Mouse (Mus musculus) gastrocnemius, postnatal 14 days (tissue): ENCODE measurements around the gene Trim45. TPM values are rescaled to one million over a fixed set of nuclear protein-coding genes. Genes with fewer than 3 reads are reported as not detected.
A peak's percentile ranks its signal among the peaks of the same experiment; 100 is the strongest.

ENCODE experiments used
- DNase-seq: peaks from one replicate; pipeline ENCODE4 v3.0.0; 2021; ENCODE audit warnings: mixed read lengths
- intact Hi-C: fragments of 180-260 bp; cut with DNase I; formaldehyde crosslinking; loops from one replicate; pipeline ENCODE4 v1.15.1; 2025; ENCODE audit warnings: low total_unique reads
- long read RNA-seq, 2 experiments: library from polyadenylated mRNA; stranded (forward); transcript quantifications; one replicate each; pipeline ENCODE4 v2.0.0; 2021
- total RNA-seq, 2 experiments: library from RNA; stranded (reverse); gene quantifications; 2 replicates each; pipeline ENCODE4 v1.2.3; 2021

Trim45 gene
- total RNA-seq: 1 to 10 TPM; 4.9 to 7.2 TPM
- long read RNA-seq, experiment 1, full-length matches to known transcripts: 3 of 4 reads
- long read RNA-seq, experiment 1, partial matches to known transcripts: 1 of 4 reads
- long read RNA-seq, experiment 1, other reads (novel, unspliced or antisense): 0 of 4 reads
- long read RNA-seq, experiment 2, full-length matches to known transcripts: 1 of 3 reads
- long read RNA-seq, experiment 2, partial matches to known transcripts: 1 of 3 reads
- long read RNA-seq, experiment 2, other reads (novel, unspliced or antisense): 1 of 3 reads

GRCm38 (mm10) chr3:100921825-100922505, at the start of gene Trim45:
Gene Trim45 (plus strand): TSS chr3:100922202.
- DNase-seq: peak; percentile 98
- intact Hi-C loops: no loop called here

- no peak for DNase-seq
- intact Hi-C loops: no loop called here
Observed at GRCm38 (mm10) chr3:100877057-100877456, 44.9 kb upstream of the Trim45 start.

GRCm38 (mm10) chr3:100881403-100881802, 40.6 kb upstream of the Trim45 start:
- intact Hi-C loops: no loop called here
- no peak for DNase-seq

GRCm38 (mm10) chr3:100881843-100882634, 40.0 kb upstream of the Trim45 start:
- no peak for DNase-seq
- intact Hi-C loops: no loop called here

- intact Hi-C loops: no loop called here
- DNase-seq: no peak
Observed at GRCm38 (mm10) chr3:100889234-100889633, 32.8 kb upstream of the Trim45 start.

GRCm38 (mm10) chr3:100890406-100890805, 31.6 kb upstream of the Trim45 start:
- no peak for DNase-seq
- intact Hi-C loops: loop anchor here (10.0 kb wide), 1 partner anchor 116 kb away; no protein-coding TSS in a partner anchor

GRCm38 (mm10) chr3:100892383-100893335, 29.3 kb upstream of the Trim45 start:
- intact Hi-C loops: loop anchor here (10.0 kb wide), 1 partner anchor 118 kb away; no protein-coding TSS in a partner anchor
- DNase-seq: no peak

- DNase-seq: no peak
- intact Hi-C loops: loop anchor here (10.0 kb wide), 1 partner anchor 121 kb away; no protein-coding TSS in a partner anchor
Observed at GRCm38 (mm10) chr3:100895500-100895899, 26.5 kb upstream of the Trim45 start.

GRCm38 (mm10) chr3:100906128-100906527, 15.9 kb upstream of the Trim45 start:
- DNase-seq: no peak
- intact Hi-C loops: no loop called here

- intact Hi-C loops: no loop called here
- no peak for DNase-seq
Observed at GRCm38 (mm10) chr3:100906916-100907315, 15.1 kb upstream of the Trim45 start.

GRCm38 (mm10) chr3:100908594-100908993, 13.4 kb upstream of the Trim45 start:
- no peak for DNase-seq
- intact Hi-C loops: no loop called here

GRCm38 (mm10) chr3:100910621-100911020, 11.4 kb upstream of the Trim45 start:
- no peak for DNase-seq

GRCm38 (mm10) chr3:100911026-100911425, 11.0 kb upstream of the Trim45 start:
- intact Hi-C loops: no loop called here
- DNase-seq: no peak

More at GRCm38 (mm10) chr3:100910621-100911020, 11.4 kb upstream of the Trim45 start:
- intact Hi-C loops: no loop called here

GRCm38 (mm10) chr3:100911498-100912213, 10.3 kb upstream of the Trim45 start:
- intact Hi-C loops: no loop called here
- DNase-seq: no peak

GRCm38 (mm10) chr3:100916844-100917243, 5.2 kb upstream of the Trim45 start:
- intact Hi-C loops: no loop called here
- DNase-seq: no peak

GRCm38 (mm10) chr3:100920611-100921140, 1.3 kb upstream of the Trim45 start:
- intact Hi-C loops: no loop called here

GRCm38 (mm10) chr3:100922506-100923375, 739 bp downstream of the Trim45 start:
- intact Hi-C loops: no loop called here

More at GRCm38 (mm10) chr3:100920611-100921140, 1.3 kb upstream of the Trim45 start:
- DNase-seq: no peak

More at GRCm38 (mm10) chr3:100922506-100923375, 739 bp downstream of the Trim45 start:
- no peak for DNase-seq
